Mouse (Mus musculus) CD8-positive naive resting alpha-beta T cell, adult 57 days (primary cell): ENCODE measurements around the gene Gm21775. TPM values are rescaled to one million over a fixed set of nuclear protein-coding genes. Genes with fewer than 3 reads are reported as not detected.

Experiments
- total RNA-seq: library from RNA; stranded (reverse); gene quantifications from one replicate; pipeline ENCODE4 v1.2.4, GENCODE M21; 2023

Gene Gm21775
- not detected for total RNA-seq

GRCm38 (mm10) chrY:10553153-10553552 is at the start of gene Gm21775:
TSS of gene Gm21775 (plus strand) at chrY:10553453.

GRCm38 (mm10) chrY:10535942-10536341 is 17.3 kb upstream of the Gm21775 start, which contains the start of gene Gm20737:
TSS of gene Gm20737 (minus strand) at chrY:10536042.

Other genes with a start within 250 kb of the Gm21775 start
- gene Gm20834, start 228.9 kb upstream of the Gm21775 start, total RNA-seq, result not detected
- gene Gm28510, start 140.7 kb upstream of the Gm21775 start, total RNA-seq, result not detected
- gene Gm20737, start 17.4 kb upstream of the Gm21775 start, total RNA-seq, result not detected
- not detected for gene Gm21900, start 62.9 kb downstream of the Gm21775 start, total RNA-seq
- not detected for gene Gm20777, start 199.0 kb downstream of the Gm21775 start, total RNA-seq